Mouse (Mus musculus) ES-Bruce4 (cell line): ENCODE results near the gene Cdc42bpa.

Experiments used
- CTCF ChIP-seq: IDR thresholded peaks from one replicate; pipeline ENCODE4 v1.8.1; 2011; ENCODE audit warnings: low read depth, low read length
- POLR2A ChIP-seq: IDR thresholded peaks from one replicate; pipeline ENCODE4 v1.8.1; 2011; ENCODE audit warnings: low read length; ENCODE audit not compliant: insufficient read depth

DNA sequence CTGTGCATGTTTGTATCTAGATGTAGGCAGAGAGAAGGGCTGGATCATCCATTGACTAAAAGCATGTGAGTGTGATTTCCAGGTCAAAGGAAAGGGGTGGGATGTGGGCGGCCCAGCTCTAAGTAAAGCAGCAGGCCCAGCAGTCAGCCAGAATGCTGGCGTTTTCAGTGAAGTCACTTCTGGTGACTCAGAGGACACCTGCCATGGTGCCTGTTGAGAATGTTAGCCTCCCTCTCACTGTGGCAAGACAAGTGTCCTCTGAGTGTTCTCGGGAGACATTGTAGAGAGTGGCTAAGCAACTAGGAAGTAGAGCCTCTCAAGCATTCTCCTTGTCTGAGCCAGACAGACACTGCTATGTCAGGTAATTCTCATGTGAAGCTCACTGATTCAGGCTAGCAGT, 144.3 kb downstream of the Cdc42bpa start:
- TF ChIP-seq POLR2A (no peak), CTCF (no peak)
